Mouse (Mus musculus) liver, embryonic 13.5 days (tissue): ENCODE results near the gene Hypk. TPM values are rescaled to one million over a fixed set of nuclear protein-coding genes. Genes with fewer than 3 reads are reported as not detected.
"Not testable (repeated sequence)": the region's sequence is repeated elsewhere in the genome, so short reads cannot be mapped to it uniquely, and the experiment has no call there.

Experiments used
- ATAC-seq: fragments of 200-750 bp; cut with Nextera tagmentation; 2 replicates; pipeline ENCODE4 v1.8.0; 2017; ENCODE audit warnings: low read depth, mild to moderate bottlenecking, moderate number of reproducible peaks, moderate library complexity
- DNase-seq: peaks from one replicate; pipeline ENCODE4 v3.0.0; 2022
- H3K27ac ChIP-seq: fragments of 300-500 bp; sonication (generic); 2 replicates; pipeline ENCODE4 v1.5.1; 2015; ENCODE audit warnings: moderate library complexity, mild to moderate bottlenecking, inconsistent platforms
- H3K27me3 ChIP-seq: fragments of 300-500 bp; sonication (generic); 2 replicates; pipeline ENCODE4 v1.6.1; 2015; ENCODE audit warnings: mild to moderate bottlenecking, inconsistent platforms
- H3K36me3 ChIP-seq: fragments of 300-500 bp; sonication (generic); 2 replicates; pipeline ENCODE4 v1.6.1; 2015; ENCODE audit warnings: mild to moderate bottlenecking, inconsistent platforms
- H3K4me1 ChIP-seq: fragments of 300-500 bp; sonication (generic); replicated peaks from 2 replicates; pipeline ENCODE4 v1.6.1; 2015; ENCODE audit warnings: inconsistent platforms
- H3K4me2 ChIP-seq: fragments of 300-500 bp; sonication (generic); 2 replicates; pipeline ENCODE4 v1.6.1; 2015; ENCODE audit warnings: inconsistent platforms, mild to moderate bottlenecking, moderate library complexity
- H3K4me3 ChIP-seq: fragments of 300-500 bp; sonication (generic); replicated peaks from 2 replicates; pipeline ENCODE4 v1.5.1; 2015; ENCODE audit warnings: mild to moderate bottlenecking, inconsistent platforms
- H3K9ac ChIP-seq: fragments of 300-500 bp; sonication (generic); 2 replicates; pipeline ENCODE4 v1.6.1; 2015; ENCODE audit warnings: mild to moderate bottlenecking, inconsistent platforms
- H3K9me3 ChIP-seq: fragments of 300-500 bp; sonication (generic); replicated peaks from 2 replicates; pipeline ENCODE4 v1.6.1; 2016; ENCODE audit warnings: inconsistent platforms
- WGBS: fragments of 180-500 bp; shearing (Covaris S2); methylation state at CpG from one replicate; pipeline ENCODE4 v1.1.7; 2015; ENCODE audit not compliant: insufficient replicate concordance; 5-methylcytosine and 5-hydroxymethylcytosine counted together
- polyA plus RNA-seq: library from polyadenylated mRNA; unstranded; fragments of >200 nt; fragmentation: Nextera tagmentation; extraction: Ambion mirVana; gene quantifications from 2 replicates; pipeline ENCODE4 v1.2.1, GENCODE M21; 2015

The Hypk gene
- polyA plus RNA-seq, 1 experiment from 2014 or later: 111 TPM

- H3K4me1 ChIP-seq: peaks cover 15% of the 10 kb centered on the region
- peak within 1 kb of the TSS; percentile 75 for H3K4me3 ChIP-seq
- H3K27ac ChIP-seq: peak within 1 kb of the TSS; percentile 81
- not testable (repeated sequence) for H3K36me3 ChIP-seq, H3K9me3 ChIP-seq, H3K27me3 ChIP-seq
- H3K9ac ChIP-seq: peak within 1 kb of the TSS; percentile 81
- ATAC-seq (peak; percentile 96), DNase-seq (peak; percentile 70)
- peak within 1 kb of the TSS; percentile 85 for H3K4me2 ChIP-seq
- 4% methylated on average over 41 of the region's 41 CpGs for WGBS
Observed at GRCm38 (mm10) chr2:121473301-121474179, 20.4 kb downstream of the Hypk start, which contains the start of gene Mfap1b. Gene Mfap1b (minus strand): TSS chr2:121474067.

- peak overlapping the region; percentile 81 for H3K9ac ChIP-seq
- 18% methylated on average over 8 of the region's 8 CpGs for WGBS
- peak overlapping the region; percentile 85 for H3K4me2 ChIP-seq
- H3K4me1 ChIP-seq: peaks cover 15% of the 10 kb centered on the region
- peaks cover 7% of the 10 kb centered on the region; the same call in 1 of the 2 replicates for H3K36me3 ChIP-seq
- H3K27me3 ChIP-seq: no peaks in the 10 kb centered on the region
- peak overlapping the region; percentile 81 for H3K27ac ChIP-seq
- peak overlapping the region; percentile 75 for H3K4me3 ChIP-seq
- H3K9me3 ChIP-seq: no peaks in the 10 kb centered on the region
- ATAC-seq: peak; percentile 43
- no peak for DNase-seq
Observed at GRCm38 (mm10) chr2:121474180-121474535, 21.1 kb downstream of the Hypk start.

- not testable (repeated sequence) for H3K4me2 ChIP-seq, H3K36me3 ChIP-seq, H3K9ac ChIP-seq, H3K9me3 ChIP-seq, ATAC-seq, H3K27ac ChIP-seq, DNase-seq, H3K27me3 ChIP-seq, H3K4me3 ChIP-seq
- 78% methylated on average over 2 of the region's 2 CpGs for WGBS
- peaks cover 15% of the 10 kb centered on the region for H3K4me1 ChIP-seq
Observed at GRCm38 (mm10) chr2:121475306-121475705, 22.2 kb downstream of the Hypk start.

GRCm38 (mm10) chr2:121477491-121478266, 24.6 kb downstream of the Hypk start:
- no peaks in the 10 kb centered on the region for H3K9me3 ChIP-seq
- no peaks in the 10 kb centered on the region for H3K27me3 ChIP-seq
- H3K27ac ChIP-seq: no peak overlapping the region
- H3K36me3 ChIP-seq: peaks cover 3% of the 10 kb centered on the region; the same call in 1 of the 2 replicates
- ATAC-seq: no peak
- H3K4me3 ChIP-seq: no peak overlapping the region
- 79% methylated on average over 3 of the region's 3 CpGs for WGBS
- H3K9ac ChIP-seq: no peak overlapping the region
- no peak for DNase-seq
- no peak overlapping the region for H3K4me2 ChIP-seq
- H3K4me1 ChIP-seq: peaks cover 11% of the 10 kb centered on the region

- Histone ChIP-seq H3K27ac (no peak overlapping the region), H3K4me2 (no peak overlapping the region), H3K27me3 (no peaks in the 10 kb centered on the region), H3K9ac (no peak overlapping the region), H3K4me1 (no peaks in the 10 kb centered on the region), H3K4me3 (no peak overlapping the region), H3K36me3 (peaks cover 3% of the 10 kb centered on the region; the same call in 1 of the 2 replicates), H3K9me3 (no peaks in the 10 kb centered on the region)
- WGBS: 38% methylated on average over 3 of the region's 3 CpGs
- DNase-seq (no peak), ATAC-seq (no peak)
Observed at GRCm38 (mm10) chr2:121480498-121480897, 27.4 kb downstream of the Hypk start.

- not testable (repeated sequence) for H3K27me3 ChIP-seq, H3K4me2 ChIP-seq, H3K36me3 ChIP-seq, H3K4me3 ChIP-seq, H3K9ac ChIP-seq, H3K27ac ChIP-seq, H3K9me3 ChIP-seq, H3K4me1 ChIP-seq, DNase-seq
- WGBS: 73% methylated on average over 13 of the region's 13 CpGs
- 0 out of 2 replicates have a peak, but pooled peaks have one; percentile 36 for ATAC-seq
Observed at GRCm38 (mm10) chr2:121480916-121481315, 27.8 kb downstream of the Hypk start.

- no peak overlapping the region for H3K4me3 ChIP-seq
- no peaks in the 10 kb centered on the region for H3K36me3 ChIP-seq
- no peak overlapping the region for H3K9ac ChIP-seq
- no peak overlapping the region for H3K27ac ChIP-seq
- H3K9me3 ChIP-seq: no peaks in the 10 kb centered on the region
- H3K27me3 ChIP-seq: no peaks in the 10 kb centered on the region
- DNase-seq: no peak
- WGBS: 75% methylated on average over 8 of the region's 8 CpGs
- H3K4me2 ChIP-seq: no peak overlapping the region
- H3K4me1 ChIP-seq: no peaks in the 10 kb centered on the region
- ATAC-seq: no peak
Observed at GRCm38 (mm10) chr2:121483576-121483975, 30.5 kb downstream of the Hypk start.

GRCm38 (mm10) chr2:121484403-121484802, 31.3 kb downstream of the Hypk start:
- H3K27me3 ChIP-seq, DNase-seq, ATAC-seq, H3K9me3 ChIP-seq, H3K4me3 ChIP-seq, H3K36me3 ChIP-seq, H3K4me1 ChIP-seq, H3K4me2 ChIP-seq, H3K9ac ChIP-seq, H3K27ac ChIP-seq: not testable (repeated sequence)
- WGBS: 81% methylated on average over 2 of the region's 2 CpGs

GRCm38 (mm10) chr2:121501550-121501949, 48.5 kb downstream of the Hypk start:
- H3K4me1 ChIP-seq, H3K4me3 ChIP-seq, H3K27ac ChIP-seq, ATAC-seq, H3K9ac ChIP-seq, DNase-seq, H3K27me3 ChIP-seq, H3K4me2 ChIP-seq, H3K9me3 ChIP-seq: not testable (repeated sequence)
- WGBS: 70% methylated on average over 3 of the region's 6 CpGs
- peaks cover 12% of the 10 kb centered on the region; the same call in 1 of the 2 replicates for H3K36me3 ChIP-seq

GRCm38 (mm10) chr2:121505942-121506882, 53.1 kb downstream of the Hypk start, which contains the start of the genes Mfap1a and Wdr76:
Gene Mfap1a (minus strand): TSS chr2:121506665.
Gene Wdr76 (plus strand): TSS chr2:121506723.
- H3K4me1 ChIP-seq: peaks cover 43% of the 10 kb centered on the region
- DNase-seq: peak; percentile 84
- ATAC-seq: peak; percentile 93
- peak within 1 kb of the TSS; percentile 72 for H3K4me3 ChIP-seq
- peaks cover 39% of the 10 kb centered on the region for H3K36me3 ChIP-seq
- not testable (repeated sequence) for H3K9me3 ChIP-seq, H3K27me3 ChIP-seq
- peak within 1 kb of the TSS; percentile 81 for H3K9ac ChIP-seq
- H3K4me2 ChIP-seq: peak within 1 kb of the TSS; percentile 80
- H3K27ac ChIP-seq: peak within 1 kb of the TSS; percentile 79
- WGBS: 2% methylated on average over 42 of the region's 42 CpGs
